In genomic region chr2:93014093-93014937, GRCm38 (mm10) we compare ENCODE assay signal across 8 mouse cellular contexts. TPM values are rescaled to one million over a fixed set of nuclear protein-coding genes. Genes with fewer than 3 reads are reported as not detected.
DNase-seq lines count a peak whose midpoint lies in the region; ATAC-seq and TF ChIP-seq lines count a peak whose summit lies in the region.

No protein-coding gene starts in this region.

- H3K4me3 ChIP-seq in hindbrain, embryonic 16.5 days (ENCODE audit: low read length): peak overlapping the region; percentile 66
- H3K4me3 ChIP-seq in liver, embryonic 13.5 days (replicated peaks): peak overlapping the region; percentile 70

- in situ Hi-C loops in Patski (cut with MboI; ENCODE audit: low pct_unique_long_range_greater_than_20kb): no loop called here

- H3K9ac ChIP-seq in hindbrain, embryonic 16.5 days (ENCODE audit: low read depth, low read length): peak overlapping the region; percentile 83
- peak overlapping the region; percentile 79 for H3K9ac ChIP-seq in liver, embryonic 13.5 days

- peak overlapping the region; percentile 98 for H3K4me2 ChIP-seq in hindbrain, embryonic 16.5 days (ENCODE audit: low read length)
- H3K4me2 ChIP-seq in liver, embryonic 13.5 days: peak overlapping the region; percentile 97

- POLR2A ChIA-PET in Patski (lab: Charles Lee): no interaction called here

- peaks cover 21% of the 10 kb centered on the region for H3K4me1 ChIP-seq in hindbrain, embryonic 16.5 days (ENCODE audit: control insufficient read depth, insufficient read depth, low read depth, low read length)
- H3K4me1 ChIP-seq in liver, embryonic 13.5 days (replicated peaks): peaks cover 51% of the 10 kb centered on the region

- H3K27ac ChIP-seq in hindbrain, embryonic 16.5 days (ENCODE audit: low read depth, low read length): peak overlapping the region; percentile 78
- H3K27ac ChIP-seq in liver, embryonic 13.5 days: peak overlapping the region; percentile 81

- no peaks in the 10 kb centered on the region for H3K9me3 ChIP-seq in hindbrain, embryonic 16.5 days (ENCODE audit: control insufficient read depth, low read length)
- H3K9me3 ChIP-seq in liver, embryonic 13.5 days (replicated peaks): no peaks in the 10 kb centered on the region

- no peaks in the 10 kb centered on the region for H3K27me3 ChIP-seq in Patski
- no peaks in the 10 kb centered on the region for H3K27me3 ChIP-seq in hindbrain, embryonic 16.5 days (replicated peaks; ENCODE audit: control insufficient read depth, insufficient read depth, low read length)
- no peaks in the 10 kb centered on the region for H3K27me3 ChIP-seq in liver, embryonic 13.5 days

- ATAC-seq in Patski: peak; percentile 87
- ATAC-seq in erythroid progenitor cell, adult 5-6 weeks (replicated peaks; ENCODE audit: low FRiP score, poor library complexity, severe bottlenecking): 0 out of 2 replicates have a peak, but pooled peaks have one; percentile 15
- ATAC-seq in hindbrain, embryonic 16.5 days: peak; percentile 73
- ATAC-seq in liver, embryonic 13.5 days (ENCODE audit: low read depth): peak; percentile 89

- DNase-seq in cerebellum, adult 18-20 months: peak; percentile 27 to 37
- DNase-seq in cerebellum, adult 9-10 months: no peak
- DNase-seq in Patski (ENCODE audit: low read depth, low spot score): no peak
- peak; percentile 63 for DNase-seq in liver, embryonic 13.5 days
- peak; percentile 66 for DNase-seq in neural tube, embryonic 10.5 days (ENCODE audit: extremely low spot score, low spot score)
- peak; percentile 73 for DNase-seq in urinary bladder, postnatal 14 days (ENCODE audit: low spot score)

- no peaks in the 10 kb centered on the region; the same call in 1 of the 2 replicates for H3K36me3 ChIP-seq in hindbrain, embryonic 16.5 days (ENCODE audit: control insufficient read depth, insufficient read depth, low read length)
- peaks cover 13% of the 10 kb centered on the region; the same call in 1 of the 2 replicates for H3K36me3 ChIP-seq in liver, embryonic 13.5 days

- no peak for TF ChIP-seq CTCF in Patski (IDR thresholded peaks at IDR 0.05)

- WGBS in hindbrain, embryonic 16.5 days: 2% methylated on average over 43 of the region's 50 CpGs
- 3% methylated on average over 37 of the region's 50 CpGs for WGBS in liver, embryonic 13.5 days (ENCODE audit: insufficient replicate concordance)

- CTCF ChIA-PET in Patski (lab: Charles Lee): no interaction called here

RNA-seq across cellular contexts. Expression of gene Prdm11, which starts 31.7 kb away (rescaled TPM):
- 4.8 TPM for polyA plus RNA-seq in Patski (2021)
- total RNA-seq in erythroid progenitor cell, adult 5-6 weeks (2015; ENCODE audit: low replicate concordance): 0.84 and 2.2 TPM in 2 replicates
- 0.26 and 7.7 TPM in 2 replicates for total RNA-seq in erythroid progenitor cell, adult 5-6 weeks (2017; ENCODE audit: low replicate concordance)
- polyA plus RNA-seq in hindbrain, embryonic 16.5 days (2015; fragmentation: Nextera tagmentation; extraction: Ambion mirVana): 1.9 and 2.3 TPM in 2 replicates
- 3.7 and 4.2 TPM in 2 replicates for polyA plus RNA-seq in liver, embryonic 13.5 days (2015; fragmentation: Nextera tagmentation; extraction: Ambion mirVana)

Comparison
In these comparisons a context has a peak if more than half of its experiments do, and no peak if none do; other contexts are left out.
1. DNase-seq: peak in cerebellum, adult 18-20 months (2 of 2), liver, embryonic 13.5 days (single experiment), neural tube, embryonic 10.5 days (single experiment) and urinary bladder, postnatal 14 days (single experiment); none in cerebellum, adult 9-10 months (single experiment) and Patski (single experiment).
2. ATAC-seq: peak in every context shown above with its lines; median percentile 89 in liver, embryonic 13.5 days; 87 in Patski; 73 in hindbrain, embryonic 16.5 days; 15 in erythroid progenitor cell, adult 5-6 weeks.